8 mouse cellular contexts compared by ENCODE assay signal in genomic region chr2:122377215-122377674, GRCm38 (mm10). TPM values are rescaled to one million over a fixed set of nuclear protein-coding genes. Genes with fewer than 3 reads are reported as not detected.
DNase-seq lines count a peak whose midpoint lies in the region; ATAC-seq lines count a peak whose summit lies in the region.

No protein-coding gene starts in this region.

- under 1% methylated on average over 28 of the region's 28 CpGs for WGBS in heart, embryonic 14.5 days
- WGBS in liver, embryonic 13.5 days (ENCODE audit: insufficient replicate concordance), result under 1% methylated on average over 28 of the region's 28 CpGs
- WGBS in stomach, embryonic 16.5 days, result under 1% methylated on average over 28 of the region's 28 CpGs

- peak; percentile 68 for ATAC-seq in erythroid progenitor cell, adult 5-6 weeks (replicated peaks; ENCODE audit: low FRiP score, poor library complexity, severe bottlenecking)
- peak; percentile 86 for ATAC-seq in heart, embryonic 14.5 days (ENCODE audit: insufficient number of reproducible peaks, insufficient read depth, low FRiP score, low read depth)
- peak; percentile 86 for ATAC-seq in liver, embryonic 13.5 days (ENCODE audit: low read depth)
- ATAC-seq in stomach, embryonic 16.5 days (ENCODE audit: insufficient read depth, low FRiP score), result peak; percentile 90

- H3K4me1 ChIP-seq in heart, embryonic 14.5 days (ENCODE audit: control insufficient read depth in 2 of 2, insufficient read depth in 2 of 2, low read length in 2 of 2), result peaks cover 6 to 9% of the 10 kb centered on the region in 2 experiments
- H3K4me1 ChIP-seq in liver, embryonic 13.5 days (replicated peaks), result peaks cover 36% of the 10 kb centered on the region
- H3K4me1 ChIP-seq in stomach, embryonic 16.5 days (ENCODE audit: control insufficient read depth, insufficient read depth, low read length), result peaks cover 4% of the 10 kb centered on the region; the same call in 1 of the 2 replicates

- peak overlapping the region; percentile 69 for H3K4me2 ChIP-seq in heart, embryonic 14.5 days (ENCODE audit: low read length)
- peak overlapping the region; percentile 83 for H3K4me2 ChIP-seq in liver, embryonic 13.5 days
- H3K4me2 ChIP-seq in stomach, embryonic 16.5 days (ENCODE audit: low read depth, low read length), result peak overlapping the region; percentile 51

- H3K36me3 ChIP-seq in heart, embryonic 14.5 days (ENCODE audit: control insufficient read depth, insufficient read depth, low read length), result no peaks in the 10 kb centered on the region
- H3K36me3 ChIP-seq in liver, embryonic 13.5 days, result no peaks in the 10 kb centered on the region
- H3K36me3 ChIP-seq in stomach, embryonic 16.5 days (ENCODE audit: control insufficient read depth, insufficient read depth, low read length), result no peaks in the 10 kb centered on the region

- peak overlapping the region; percentile 76 to 77 for H3K4me3 ChIP-seq in heart, embryonic 14.5 days (ENCODE audit: control insufficient read depth in 1 of 2, insufficient read depth in 1 of 2, low read depth in 1 of 2, low read length in 2 of 2)
- peak overlapping the region; percentile 78 for H3K4me3 ChIP-seq in liver, embryonic 13.5 days (replicated peaks)
- H3K4me3 ChIP-seq in stomach, embryonic 16.5 days (replicated peaks; ENCODE audit: low read length), result peak overlapping the region; percentile 62

- peak overlapping the region; percentile 83 to 91; a peak in 3 of 4 replicates for H3K27ac ChIP-seq in heart, embryonic 14.5 days (replicated peaks in 1 of 2; ENCODE audit: control insufficient read depth in 1 of 2, insufficient read depth in 1 of 2, low read depth in 2 of 2, low read length in 2 of 2)
- peak overlapping the region; percentile 87 for H3K27ac ChIP-seq in liver, embryonic 13.5 days
- peak overlapping the region; percentile 82 for H3K27ac ChIP-seq in stomach, embryonic 16.5 days (ENCODE audit: low read length)

- DNase-seq in CD4-positive helper T cell, adult 2 months (ENCODE audit: low read depth, low spot score), result peak; percentile 97
- peak; percentile 93 for DNase-seq in brain, embryonic 18.5 days (ENCODE audit: low read depth, low spot score)
- peak; percentile 98 for DNase-seq in kidney, postnatal 14 days
- DNase-seq in liver, embryonic 13.5 days, result peak; percentile 92
- peak; percentile 99 for DNase-seq in neural tube, embryonic 10.5 days (ENCODE audit: extremely low spot score, low spot score)

- no peaks in the 10 kb centered on the region for H3K9me3 ChIP-seq in heart, embryonic 14.5 days (ENCODE audit: control insufficient read depth, low read length)
- no peaks in the 10 kb centered on the region for H3K9me3 ChIP-seq in liver, embryonic 13.5 days (replicated peaks)
- no peaks in the 10 kb centered on the region for H3K9me3 ChIP-seq in stomach, embryonic 16.5 days (replicated peaks; ENCODE audit: control insufficient read depth, low read length)

- H3K27me3 ChIP-seq in heart, embryonic 14.5 days (ENCODE audit: control insufficient read depth, insufficient read depth, low read length), result no peaks in the 10 kb centered on the region
- H3K27me3 ChIP-seq in liver, embryonic 13.5 days, result no peaks in the 10 kb centered on the region
- no peaks in the 10 kb centered on the region for H3K27me3 ChIP-seq in stomach, embryonic 16.5 days (ENCODE audit: control insufficient read depth, insufficient read depth, low read length)

- peak overlapping the region; percentile 81 for H3K9ac ChIP-seq in heart, embryonic 14.5 days (ENCODE audit: low read length)
- peak overlapping the region; percentile 84 for H3K9ac ChIP-seq in liver, embryonic 13.5 days
- H3K9ac ChIP-seq in stomach, embryonic 16.5 days (ENCODE audit: low read length), result peak overlapping the region; percentile 76

RNA-seq across cellular contexts. Expression of gene Shf, which starts 8.3 kb away (rescaled TPM):
- 11.3 and 15.1 TPM in 2 replicates for total RNA-seq in erythroid progenitor cell, adult 5-6 weeks (2015; ENCODE audit: low replicate concordance)
- 9.0 and 22.3 TPM in 2 replicates for total RNA-seq in erythroid progenitor cell, adult 5-6 weeks (2017; ENCODE audit: low replicate concordance)
- polyA plus RNA-seq in heart, embryonic 14.5 days (2014; fragmentation: Nextera tagmentation; extraction: Ambion mirVana), result 3.6 TPM in 2 replicates
- 0.83 and 1.1 TPM in 2 replicates for polyA plus RNA-seq in liver, embryonic 13.5 days (2015; fragmentation: Nextera tagmentation; extraction: Ambion mirVana)
- polyA plus RNA-seq in stomach, embryonic 16.5 days (2015; fragmentation: Nextera tagmentation; extraction: Ambion mirVana), result 1.1 and 2.5 TPM in 2 replicates

RNA-seq across cellular contexts. Expression of gene Slc28a2, which starts 49.0 kb away (rescaled TPM):
- 9.7 and 23.1 TPM in 2 replicates for total RNA-seq in erythroid progenitor cell, adult 5-6 weeks (2015; ENCODE audit: low replicate concordance)
- 8.8 and 10.7 TPM in 2 replicates for total RNA-seq in erythroid progenitor cell, adult 5-6 weeks (2017; ENCODE audit: low replicate concordance)
- 0.47 and 0.58 TPM in 2 replicates for polyA plus RNA-seq in heart, embryonic 14.5 days (2014; fragmentation: Nextera tagmentation; extraction: Ambion mirVana)
- polyA plus RNA-seq in liver, embryonic 13.5 days (2015; fragmentation: Nextera tagmentation; extraction: Ambion mirVana), result 0.35 and 0.48 TPM in 2 replicates
- 16.7 and 17.7 TPM in 2 replicates for polyA plus RNA-seq in stomach, embryonic 16.5 days (2015; fragmentation: Nextera tagmentation; extraction: Ambion mirVana)

Comparison
In these comparisons a context has a peak if more than half of its experiments do, and no peak if none do; other contexts are left out.
1. Peak in every context shown above with its lines: DNase-seq, ATAC-seq, H3K4me3 ChIP-seq and H3K27ac ChIP-seq.
2. RNA of gene Slc28a2, which starts 49.0 kb away (polyA plus RNA-seq): 16.7 to 17.7 TPM in stomach, embryonic 16.5 days; 0.47 to 0.58 TPM in heart, embryonic 14.5 days and 0.35 to 0.48 TPM in liver, embryonic 13.5 days; every median in the first group is over 10 times any median in the second.